Mouse (Mus musculus): Measurements from ENCODE around the gene Sgsh.
A peak's percentile ranks its signal among the peaks of the same experiment; 100 is the strongest.

The Sgsh gene

GRCm38 (mm10) chr11:119363534-119364145 is 8.3 kb upstream of the Sgsh start:
- peak; percentile 79 for DNase-seq

DNA sequence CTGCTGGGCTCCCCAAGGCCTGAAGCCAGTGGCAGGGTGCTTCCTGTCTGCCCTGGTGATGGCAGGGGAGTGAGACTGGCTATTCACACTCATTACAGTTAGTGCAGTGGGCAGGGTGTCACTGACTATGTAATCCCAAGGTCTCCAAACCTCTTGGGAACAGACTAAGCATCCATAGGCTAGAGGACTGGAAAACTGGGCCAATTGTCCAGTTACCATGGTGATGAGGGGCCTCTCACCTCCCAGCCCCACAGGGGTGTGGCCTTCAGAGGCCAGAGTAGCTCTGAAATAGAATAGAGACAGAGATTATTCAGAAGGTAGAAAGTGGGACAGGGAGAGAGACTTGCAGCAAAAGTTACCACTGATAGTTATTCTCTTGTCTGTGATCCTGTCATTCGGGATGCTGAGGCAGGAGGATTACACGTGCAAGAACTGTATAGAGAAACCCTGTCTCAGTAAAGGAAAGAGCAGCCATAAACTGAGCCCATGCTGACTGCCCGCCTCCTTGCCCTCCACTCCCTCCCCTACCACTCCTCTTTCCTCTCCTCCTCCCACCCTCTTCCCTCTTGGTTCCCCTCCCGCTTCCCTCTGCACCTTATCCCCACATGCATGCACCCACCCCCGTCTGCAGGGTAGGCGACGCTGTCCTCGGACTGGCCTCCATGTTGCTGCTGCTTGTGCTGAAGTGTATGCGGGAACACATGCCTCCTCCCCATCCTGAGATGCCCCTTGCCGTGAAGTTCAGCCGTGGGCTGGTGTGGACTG is 7.6 kb upstream of the Sgsh start:
- DNase-seq: no peak

DNA sequence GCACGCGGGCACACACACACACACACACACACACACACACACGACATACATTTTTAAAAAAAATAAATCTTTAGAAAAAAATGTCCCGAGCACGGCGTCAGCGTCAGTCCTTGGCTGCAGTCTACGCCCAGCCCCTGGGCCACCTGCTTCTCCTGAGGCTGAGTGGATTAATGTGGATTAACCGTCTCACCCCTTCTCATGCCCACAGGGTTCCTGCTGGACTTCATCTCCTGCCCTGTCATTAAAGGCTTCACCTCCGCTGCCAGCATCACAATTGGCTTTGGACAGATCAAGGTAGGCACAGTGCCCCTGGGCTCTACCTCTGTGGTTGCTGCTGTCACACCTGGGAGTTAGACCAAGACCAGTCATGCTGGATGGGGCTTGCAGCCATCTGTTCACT is 3.8 kb upstream of the Sgsh start:
- no peak for DNase-seq

GRCm38 (mm10) chr11:119354798-119355442 is 416 bp downstream of the Sgsh start:
- peak; percentile 73 for DNase-seq

DNA sequence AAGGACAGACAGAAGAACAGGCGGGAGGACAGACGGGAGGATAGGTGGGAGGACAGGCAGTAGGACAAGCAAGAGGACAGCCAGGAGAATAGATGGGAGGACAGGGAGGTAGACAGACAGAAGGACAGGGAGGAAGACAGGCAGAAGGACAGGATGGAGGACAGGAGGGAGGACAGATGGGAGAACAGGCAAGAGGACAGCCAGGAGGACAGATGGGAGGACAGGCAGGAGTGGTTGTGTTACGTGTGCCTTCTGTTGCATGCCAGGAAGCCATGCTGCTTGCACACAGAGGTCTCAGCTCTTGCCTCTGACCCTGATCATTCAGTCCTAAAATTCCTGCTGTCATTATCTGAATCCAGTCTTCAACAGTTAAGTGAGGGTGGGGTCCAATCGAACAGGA is 1.4 kb downstream of the Sgsh start:
- no peak for DNase-seq

- no peak for DNase-seq
Observed at GRCm38 (mm10) chr11:119352113-119352512, 3.2 kb downstream of the Sgsh start.

- no peak for DNase-seq
Observed at GRCm38 (mm10) chr11:119347125-119347524, 8.2 kb downstream of the Sgsh start.

GRCm38 (mm10) chr11:119344865-119345264 is 10.5 kb downstream of the Sgsh start:
- no peak for DNase-seq

GRCm38 (mm10) chr11:119344178-119344577 is 11.2 kb downstream of the Sgsh start:
- DNase-seq: peak; percentile 22

DNA sequence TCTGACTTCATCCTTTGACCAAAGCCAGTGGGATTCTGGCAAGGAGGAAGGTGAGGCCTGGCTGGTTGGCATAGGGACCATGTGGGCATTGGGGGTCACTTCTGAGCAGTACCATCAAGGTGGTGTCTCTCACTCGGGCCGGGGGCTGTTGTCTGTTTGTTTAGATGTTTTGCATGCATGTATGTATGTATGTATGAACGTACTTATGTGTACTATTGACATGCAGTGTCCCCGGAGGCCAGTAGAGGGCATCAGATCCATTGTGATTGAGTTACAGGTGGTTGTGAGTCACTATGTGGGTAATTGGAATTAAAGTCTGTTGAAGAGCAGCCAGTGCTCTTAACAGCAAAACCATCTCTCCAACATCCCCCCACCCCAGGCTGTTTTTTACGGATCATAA is 15.7 kb downstream of the Sgsh start:
- DNase-seq: peak; percentile 86

DNA sequence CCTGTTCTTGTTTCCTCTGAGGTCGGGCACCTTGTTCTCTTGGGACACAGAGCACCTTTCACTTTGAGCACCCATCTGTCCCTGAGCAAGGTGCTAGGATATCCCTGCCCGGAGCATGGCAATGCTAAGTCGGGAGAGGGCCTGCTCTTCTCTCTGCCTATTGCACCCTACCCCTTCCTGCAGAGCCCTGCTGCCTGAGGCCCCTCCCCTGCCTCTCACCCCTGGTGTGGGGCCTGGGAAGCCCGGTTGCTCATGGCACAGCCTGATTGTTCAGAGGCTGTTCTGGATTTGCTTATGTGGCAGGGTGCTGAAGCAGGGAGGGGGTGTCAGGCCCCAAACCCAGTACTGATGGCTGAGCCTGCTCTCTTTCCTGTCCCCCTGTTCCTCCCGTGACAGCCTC is 16.2 kb downstream of the Sgsh start:
- no peak for DNase-seq

- DNase-seq: no peak
Observed at GRCm38 (mm10) chr11:119338271-119339059, 16.9 kb downstream of the Sgsh start.

DNA sequence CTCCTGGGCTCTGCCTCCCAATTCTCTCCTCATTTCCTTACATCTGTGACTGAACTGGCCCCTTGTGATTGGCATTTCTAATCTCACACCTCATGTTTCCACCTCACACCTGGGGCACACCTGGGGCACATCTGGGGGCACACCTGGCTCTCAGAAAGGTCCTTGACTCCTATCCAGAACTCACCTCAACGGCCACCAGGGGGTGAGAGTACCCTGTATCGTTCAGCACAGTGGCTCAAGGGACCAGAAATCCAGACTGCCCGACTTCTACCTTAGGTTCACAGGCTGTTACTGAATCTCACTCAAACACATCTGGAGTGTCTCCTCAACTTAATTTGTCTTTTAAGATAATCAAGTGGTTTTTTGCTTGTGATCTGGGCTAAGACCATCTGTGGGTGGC is 23.4 kb downstream of the Sgsh start:
- DNase-seq: no peak

GRCm38 (mm10) chr11:119330592-119330991 is 24.7 kb downstream of the Sgsh start:
- DNase-seq: no peak

- DNase-seq: no peak
Observed at GRCm38 (mm10) chr11:119325068-119325467, 30.3 kb downstream of the Sgsh start.

- no peak for DNase-seq
Observed at GRCm38 (mm10) chr11:119322521-119322920, 32.8 kb downstream of the Sgsh start.

DNA sequence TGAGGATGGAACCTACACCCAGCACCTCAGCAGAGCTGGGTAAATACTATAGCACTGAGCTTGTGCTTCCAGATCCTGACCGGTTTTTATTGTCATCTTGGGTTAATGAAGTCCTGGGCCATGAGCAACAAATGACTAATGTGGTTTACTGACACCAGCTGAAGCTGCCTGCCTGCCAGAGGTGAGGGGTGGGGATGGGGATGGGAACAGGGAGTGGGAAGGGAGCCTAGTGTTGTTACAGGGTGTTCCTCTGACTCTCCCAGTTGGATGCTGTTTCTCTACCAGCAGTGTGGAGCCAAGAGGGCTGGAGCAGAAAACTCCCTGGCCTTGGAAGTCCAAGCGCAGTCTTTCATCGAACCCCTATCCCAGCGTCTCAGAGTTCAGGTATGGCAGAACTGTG is 38.6 kb downstream of the Sgsh start:
- no peak for DNase-seq

GRCm38 (mm10) chr11:119314252-119314936 is 40.9 kb downstream of the Sgsh start:
- DNase-seq: no peak

DNA sequence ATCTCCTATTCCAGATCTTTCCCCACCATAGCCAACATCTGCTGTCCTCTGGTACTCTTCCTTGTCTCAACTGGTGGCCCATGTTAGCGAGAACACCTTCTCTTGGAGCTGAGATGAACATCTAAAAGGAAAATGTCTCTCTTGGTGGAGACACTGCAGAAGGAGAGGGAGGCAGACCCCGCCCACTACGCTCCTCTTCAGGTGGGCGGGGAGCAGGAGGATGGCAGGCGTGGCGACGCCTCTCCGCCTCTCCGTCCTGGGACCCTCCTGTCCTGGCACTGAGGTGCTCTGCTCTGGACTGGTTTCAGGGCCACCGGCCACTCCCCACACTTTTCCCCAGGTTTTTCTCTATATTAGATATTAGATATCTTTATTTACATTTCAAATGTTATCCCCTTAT is 44.7 kb downstream of the Sgsh start:
- DNase-seq: no peak

DNA sequence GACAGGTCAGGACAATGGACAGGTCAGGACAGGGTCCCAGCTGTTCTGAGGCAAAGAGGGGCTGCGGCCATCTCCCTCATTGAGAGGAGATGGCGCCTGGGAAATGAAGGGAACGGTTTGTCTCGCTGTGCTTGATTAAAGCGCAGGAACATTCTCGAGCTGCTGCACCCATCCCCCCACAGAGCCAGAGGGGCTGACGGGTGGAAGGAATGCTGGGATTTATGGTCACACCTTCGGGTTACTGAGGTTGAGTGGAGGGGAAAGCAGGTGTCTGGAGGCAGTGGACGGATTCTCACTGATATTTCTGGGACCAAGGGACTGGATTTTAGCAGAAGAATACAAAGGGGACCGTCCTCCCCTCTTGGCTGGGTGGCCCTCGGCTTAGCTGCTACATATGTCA is 47.4 kb downstream of the Sgsh start:
- peak; percentile 28 for DNase-seq

- no peak for DNase-seq
Observed at GRCm38 (mm10) chr11:119307658-119307867, 47.8 kb downstream of the Sgsh start, which contains the start of gene Card14. Card14 (plus strand) TSS chr11:119307768.

DNA sequence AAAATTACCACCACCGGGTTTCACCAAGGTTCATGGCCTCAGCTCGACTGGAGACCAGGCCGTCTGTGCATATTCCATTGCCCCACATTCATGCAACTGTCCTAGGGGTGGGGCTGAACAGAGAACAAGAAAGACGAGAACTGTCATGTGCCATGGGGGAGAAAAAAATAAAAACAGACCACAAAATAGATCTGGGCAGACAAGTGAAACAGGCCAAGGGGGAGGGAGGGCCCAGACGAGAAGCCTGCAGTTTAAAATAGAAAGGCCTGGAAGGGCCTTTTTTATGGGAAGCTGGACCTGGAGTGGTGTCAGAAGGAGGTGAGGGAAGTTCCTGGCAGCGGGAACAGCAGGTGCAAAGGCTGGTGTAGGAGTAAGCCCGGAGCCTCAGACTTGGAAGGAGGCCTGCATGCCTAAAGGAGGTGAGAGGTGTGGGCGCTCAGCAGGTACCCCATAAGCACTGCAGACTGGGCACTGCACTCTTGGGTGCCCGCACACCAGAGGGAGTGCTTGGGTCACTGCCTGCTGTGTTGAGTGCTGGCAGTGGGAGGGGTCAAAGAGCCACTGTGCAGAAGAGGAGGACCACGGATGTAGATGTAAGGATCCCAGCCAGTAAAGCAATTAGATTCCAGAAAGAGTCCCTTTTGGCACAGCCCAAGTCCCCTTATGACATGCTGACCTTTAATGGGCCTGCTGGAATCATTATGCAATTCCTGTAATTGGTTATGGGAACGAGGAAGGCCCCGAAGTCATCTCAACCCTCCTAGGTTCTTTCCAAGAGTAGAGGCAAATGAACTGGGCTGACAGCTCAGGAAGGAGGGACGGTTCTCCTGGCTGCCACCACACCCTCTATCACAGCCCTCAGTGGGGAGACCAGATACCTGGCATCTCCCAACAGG is 48.3 kb downstream of the Sgsh start:
- DNase-seq: no peak

Data from lung, postnatal 14 days (tissue).